ENCODE assay signal across 8 mouse cellular contexts in the genomic region with DNA sequence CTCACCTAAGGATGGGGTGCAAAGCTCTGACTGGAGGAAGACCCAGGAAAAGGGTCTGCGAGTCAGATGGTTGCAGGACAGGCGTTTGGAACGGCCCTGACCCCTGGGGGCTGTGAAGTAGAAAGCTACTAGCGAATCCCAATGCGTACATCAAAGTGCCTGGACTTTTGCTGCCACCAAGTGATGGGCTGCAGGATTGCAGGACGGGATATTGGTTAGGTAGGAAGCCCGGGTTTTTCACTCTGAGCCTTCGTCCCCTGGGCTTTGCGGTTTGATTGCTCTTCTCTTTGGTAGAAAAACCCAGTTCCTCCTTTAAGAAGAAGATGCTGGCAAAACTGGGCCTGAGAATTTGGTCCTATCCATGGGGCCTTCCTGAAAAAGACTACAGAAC. TPM values are rescaled to one million over a fixed set of nuclear protein-coding genes. Genes with fewer than 3 reads are reported as not detected.
DNase-seq lines count a peak whose midpoint lies in the region; ATAC-seq and TF ChIP-seq lines count a peak whose summit lies in the region.

No protein-coding gene starts in this region.

- TF ChIP-seq CTCF in bone marrow macrophage, adult 2 months (IDR thresholded peaks at IDR 0.05; ENCODE audit: low read depth, low read length), result peak; percentile 95

- no peak for TF ChIP-seq POLR2A in bone marrow macrophage, adult 2 months (IDR thresholded peaks at IDR 0.05; ENCODE audit: borderline replicate concordance, low read depth, low read length)

- H3K9me3 ChIP-seq in embryonic facial prominence, embryonic 15.5 days (replicated peaks), result no peaks in the 10 kb centered on the region
- H3K9me3 ChIP-seq in limb, embryonic 13.5 days, result peaks cover 4% of the 10 kb centered on the region; the same call in 1 of the 2 replicates
- no peaks in the 10 kb centered on the region for H3K9me3 ChIP-seq in midbrain, embryonic 15.5 days

- peaks cover 9% of the 10 kb centered on the region for H3K36me3 ChIP-seq in embryonic facial prominence, embryonic 15.5 days
- H3K36me3 ChIP-seq in limb, embryonic 13.5 days, result peaks cover 13% of the 10 kb centered on the region
- no peaks in the 10 kb centered on the region for H3K36me3 ChIP-seq in midbrain, embryonic 15.5 days (replicated peaks)

- H3K4me1 ChIP-seq in bone marrow macrophage, adult 2 months (ENCODE audit: control insufficient read depth, insufficient read depth, low read length), result peaks cover 13% of the 10 kb centered on the region
- H3K4me1 ChIP-seq in embryonic facial prominence, embryonic 15.5 days, result peaks cover 52% of the 10 kb centered on the region
- peaks cover 49% of the 10 kb centered on the region for H3K4me1 ChIP-seq in limb, embryonic 13.5 days
- peaks cover 39% of the 10 kb centered on the region for H3K4me1 ChIP-seq in midbrain, embryonic 15.5 days

- 0% methylated on average over 9 of the region's 9 CpGs for WGBS in embryonic facial prominence, embryonic 15.5 days
- 0% methylated on average over 9 of the region's 9 CpGs for WGBS in limb, embryonic 13.5 days
- under 1% methylated on average over 9 of the region's 9 CpGs for WGBS in midbrain, embryonic 15.5 days

- peak overlapping the region; percentile 85 for H3K27ac ChIP-seq in bone marrow macrophage, adult 2 months (ENCODE audit: insufficient read depth, low read depth, low read length)
- H3K27ac ChIP-seq in embryonic facial prominence, embryonic 15.5 days (replicated peaks), result peak overlapping the region; percentile 98
- peak overlapping the region; percentile 98 for H3K27ac ChIP-seq in limb, embryonic 13.5 days
- peak overlapping the region; percentile 98 for H3K27ac ChIP-seq in midbrain, embryonic 15.5 days

- H3K4me2 ChIP-seq in embryonic facial prominence, embryonic 15.5 days (replicated peaks), result peak overlapping the region; percentile 89
- peak overlapping the region; percentile 68 for H3K4me2 ChIP-seq in limb, embryonic 13.5 days (replicated peaks)
- peak overlapping the region; percentile 91 for H3K4me2 ChIP-seq in midbrain, embryonic 15.5 days

- peak overlapping the region; percentile 50 for H3K9ac ChIP-seq in embryonic facial prominence, embryonic 15.5 days
- H3K9ac ChIP-seq in limb, embryonic 13.5 days, result peak overlapping the region; percentile 70
- peak overlapping the region; percentile 69 for H3K9ac ChIP-seq in midbrain, embryonic 15.5 days

- no peaks in the 10 kb centered on the region for H3K27me3 ChIP-seq in embryonic facial prominence, embryonic 15.5 days
- H3K27me3 ChIP-seq in limb, embryonic 13.5 days, result no peaks in the 10 kb centered on the region
- H3K27me3 ChIP-seq in midbrain, embryonic 15.5 days (replicated peaks), result no peaks in the 10 kb centered on the region

- DNase-seq in B cell, adult 2 months, result peak; percentile 95 to 96
- peak; percentile 91 to 96 for DNase-seq in heart, adult 9 months (ENCODE audit: low spot score in 2 of 2)
- DNase-seq in kidney, adult 9 months, result peak; percentile 97
- DNase-seq in spleen, adult 18-20 months, result peak; percentile 86 to 94

- ATAC-seq in embryonic facial prominence, embryonic 15.5 days (ENCODE audit: insufficient number of reproducible peaks, low FRiP score, low TSS enrichment, low read depth), result peak; percentile 66
- ATAC-seq in limb, embryonic 13.5 days (ENCODE audit: low FRiP score, low read depth), result peak; percentile 74
- peak; percentile 71 for ATAC-seq in midbrain, embryonic 15.5 days (replicated peaks)

- peak overlapping the region; percentile 92 for H3K4me3 ChIP-seq in bone marrow macrophage, adult 2 months (ENCODE audit: insufficient read depth, low read length)
- H3K4me3 ChIP-seq in embryonic facial prominence, embryonic 15.5 days (replicated peaks), result peak overlapping the region; percentile 55
- H3K4me3 ChIP-seq in limb, embryonic 13.5 days, result peak overlapping the region; percentile 56
- H3K4me3 ChIP-seq in midbrain, embryonic 15.5 days, result peak overlapping the region; percentile 54

RNA-seq across cellular contexts. Expression of gene Faap20, which starts 0.3 kb away (rescaled TPM):
- 27.9 and 28.1 TPM in 2 replicates for polyA plus RNA-seq in bone marrow macrophage, adult 2 months (2012; ENCODE audit: insufficient read depth, insufficient read length, missing spikeins)
- polyA plus RNA-seq in embryonic facial prominence, embryonic 15.5 days (2015; fragmentation: Nextera tagmentation; extraction: Ambion mirVana), result 74.9 and 75.0 TPM in 2 replicates
- 92.1 and 97.8 TPM in 2 replicates for polyA plus RNA-seq in limb, embryonic 13.5 days (2015; fragmentation: Nextera tagmentation; extraction: Ambion mirVana)
- 78.5 and 87.4 TPM in 2 replicates for polyA plus RNA-seq in midbrain, embryonic 15.5 days (2015; fragmentation: Nextera tagmentation; extraction: Ambion mirVana)

RNA-seq across cellular contexts. Expression of gene Ski, which starts 26.9 kb away (rescaled TPM):
- 61.1 and 63.9 TPM in 2 replicates for polyA plus RNA-seq in bone marrow macrophage, adult 2 months (2012; ENCODE audit: insufficient read depth, insufficient read length, missing spikeins)
- 24.4 and 26.3 TPM in 2 replicates for polyA plus RNA-seq in embryonic facial prominence, embryonic 15.5 days (2015; fragmentation: Nextera tagmentation; extraction: Ambion mirVana)
- polyA plus RNA-seq in limb, embryonic 13.5 days (2015; fragmentation: Nextera tagmentation; extraction: Ambion mirVana), result 24.4 and 24.8 TPM in 2 replicates
- 10.1 and 10.8 TPM in 2 replicates for polyA plus RNA-seq in midbrain, embryonic 15.5 days (2015; fragmentation: Nextera tagmentation; extraction: Ambion mirVana)

Comparison
In these comparisons a context has a peak if more than half of its experiments do, and no peak if none do; other contexts are left out.
1. Peak in every context shown above with its lines: DNase-seq, ATAC-seq, H3K4me3 ChIP-seq and H3K27ac ChIP-seq.